Mouse (Mus musculus): Measurements from ENCODE around the gene Ttc37.

Ttc37 gene

GRCm38 (mm10) chr13:76157508-76157907 lies 59.0 kb downstream of the Ttc37 start:
- no peak for DNase-seq (ENCODE audit: low spot score in 2 of 2)

GRCm38 (mm10) chr13:76160587-76160986 lies 62.1 kb downstream of the Ttc37 start:
- DNase-seq (ENCODE audit: low spot score in 2 of 2) = no peak

GRCm38 (mm10) chr13:76174297-76174696 lies 75.8 kb downstream of the Ttc37 start:
- no peak for DNase-seq (ENCODE audit: low spot score in 2 of 2)

- DNase-seq (ENCODE audit: low spot score in 2 of 2) = no peak
These were observed 80.2 kb downstream of the Ttc37 start for GRCm38 (mm10) chr13:76178700-76179099.

GRCm38 (mm10) chr13:76187651-76188050 lies 89.1 kb downstream of the Ttc37 start:
- no peak for DNase-seq (ENCODE audit: low spot score in 2 of 2)

- DNase-seq (ENCODE audit: low spot score in 2 of 2) = no peak
These were observed 90.7 kb downstream of the Ttc37 start for GRCm38 (mm10) chr13:76189190-76189589.

- DNase-seq (ENCODE audit: low spot score in 2 of 2) = no peak
These were observed 91.7 kb downstream of the Ttc37 start for GRCm38 (mm10) chr13:76190273-76190672.

- no peak for DNase-seq (ENCODE audit: low spot score in 2 of 2)
These were observed 96.4 kb downstream of the Ttc37 start for GRCm38 (mm10) chr13:76194937-76195336.

GRCm38 (mm10) chr13:76195431-76196138 lies 97.1 kb downstream of the Ttc37 start:
- DNase-seq (ENCODE audit: low spot score in 2 of 2) = no peak

- DNase-seq (ENCODE audit: low spot score in 2 of 2) = no peak
These were observed 98.8 kb downstream of the Ttc37 start for GRCm38 (mm10) chr13:76197297-76197848.

GRCm38 (mm10) chr13:76199943-76200342 lies 101.4 kb downstream of the Ttc37 start:
- DNase-seq (ENCODE audit: low spot score in 2 of 2) = no peak

- no peak for DNase-seq (ENCODE audit: low spot score in 2 of 2)
These were observed 116.4 kb downstream of the Ttc37 start for GRCm38 (mm10) chr13:76214928-76215327.

- DNase-seq (ENCODE audit: low spot score in 2 of 2) = no peak
These were observed 116.9 kb downstream of the Ttc37 start for GRCm38 (mm10) chr13:76215397-76215796.

All from frontal cortex, postnatal 25 days (tissue).